Mouse (Mus musculus) liver (tissue): ENCODE data around the gene Masp2.

Experiments used
- DNase-seq: peaks from one replicate; pipeline ENCODE4 v3.0.0-alpha.2; 2020; ENCODE audit warnings: mixed read lengths

Masp2 gene

GRCm38 (mm10) chr4:148639455-148639854, 37.1 kb downstream of the Masp2 start:
- no peak for DNase-seq

- no peak for DNase-seq
These were observed 38.8 kb downstream of the Masp2 start for GRCm38 (mm10) chr4:148641121-148641520.

DNA sequence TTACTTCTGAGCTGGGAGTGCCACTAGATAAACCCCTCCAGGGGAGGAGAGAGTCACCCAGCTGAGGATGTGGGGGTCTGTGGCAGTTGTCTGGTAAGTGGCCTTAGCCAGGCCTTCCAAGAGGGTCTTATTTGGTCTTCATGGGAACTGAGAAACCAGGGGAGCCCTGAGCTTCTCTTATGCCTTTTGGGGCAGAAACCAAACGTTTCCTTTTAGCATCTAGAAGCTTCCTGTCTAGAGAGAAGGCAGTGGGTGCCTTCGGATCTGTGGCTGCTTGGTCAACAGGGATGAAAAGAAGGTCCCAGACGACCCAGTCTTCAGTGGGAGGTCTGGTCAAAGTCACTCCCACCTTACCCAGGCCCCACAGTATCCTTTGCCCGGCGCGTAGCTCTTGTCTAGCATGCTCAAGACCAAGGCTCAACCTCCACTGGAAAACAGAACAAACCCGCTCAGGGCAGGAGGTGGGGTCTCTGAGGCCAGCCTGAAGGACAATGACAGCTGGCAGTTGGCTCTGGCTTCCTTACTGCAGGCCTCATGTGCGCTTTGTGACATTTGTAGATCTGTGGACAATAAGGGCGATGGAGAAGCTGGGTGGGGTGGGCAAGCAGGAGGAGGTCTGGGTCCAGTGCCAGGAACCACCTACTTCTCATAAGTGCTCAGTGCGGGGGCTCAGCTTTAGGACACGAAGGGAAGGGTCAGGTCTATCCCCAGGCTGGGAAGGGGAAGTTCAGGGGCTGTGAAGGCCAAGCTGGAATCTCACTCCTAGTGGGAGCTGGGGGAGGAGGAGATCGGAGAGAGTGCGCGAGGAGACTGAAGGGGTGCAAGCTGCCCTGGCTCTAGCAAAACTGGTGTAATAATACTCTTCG, 41.2 kb downstream of the Masp2 start, which contains the start of gene Gm572:
Gene Gm572 (plus strand): TSS at position 27 of the 866 bp plus-strand sequence.
- DNase-seq, result no peak

DNA sequence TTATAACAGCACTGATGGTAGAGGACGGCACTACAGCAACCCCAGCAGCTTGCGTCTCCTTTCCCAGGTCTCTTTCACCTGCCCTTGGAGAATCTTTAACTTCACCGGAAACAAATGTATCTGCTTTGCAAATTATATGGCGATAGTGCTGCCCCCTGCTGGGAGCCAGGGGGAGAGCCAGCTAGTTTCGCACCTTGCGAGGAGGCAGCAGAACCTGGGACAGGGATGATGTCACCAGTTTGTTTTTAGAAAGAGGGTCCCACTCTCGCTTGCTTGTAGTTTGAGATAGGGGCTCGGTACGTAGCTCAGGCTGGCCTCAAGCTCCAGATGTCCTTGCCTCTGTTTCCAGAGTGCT, 41.8 kb downstream of the Masp2 start:
- peak; percentile 75 for DNase-seq

GRCm38 (mm10) chr4:148644926-148645325, 42.6 kb downstream of the Masp2 start:
- DNase-seq, result no peak

- no peak for DNase-seq
These were observed 44.3 kb downstream of the Masp2 start for GRCm38 (mm10) chr4:148646616-148647015.

- no peak for DNase-seq
These were observed 47.0 kb downstream of the Masp2 start for GRCm38 (mm10) chr4:148649309-148649708.

DNA sequence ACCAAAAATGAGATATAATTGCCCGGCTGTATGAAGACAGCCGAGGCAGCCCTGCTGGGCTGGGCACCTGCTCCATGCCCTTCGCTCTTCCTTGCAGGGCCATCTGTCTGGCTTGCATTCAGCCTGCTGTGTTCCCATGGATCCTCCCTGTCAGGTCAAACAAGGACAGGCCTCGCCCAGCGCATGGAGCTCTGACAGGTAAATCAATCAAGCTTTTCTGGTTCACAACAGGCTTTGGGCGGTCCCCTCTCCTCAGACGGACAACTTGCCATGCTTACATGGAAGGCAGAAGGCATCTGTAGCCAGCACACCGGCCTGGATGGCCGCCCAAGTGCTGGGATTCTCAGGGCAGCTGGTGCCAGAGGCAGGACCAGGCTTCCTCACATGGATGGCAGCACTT, 48.7 kb downstream of the Masp2 start:
- DNase-seq, result no peak

DNA sequence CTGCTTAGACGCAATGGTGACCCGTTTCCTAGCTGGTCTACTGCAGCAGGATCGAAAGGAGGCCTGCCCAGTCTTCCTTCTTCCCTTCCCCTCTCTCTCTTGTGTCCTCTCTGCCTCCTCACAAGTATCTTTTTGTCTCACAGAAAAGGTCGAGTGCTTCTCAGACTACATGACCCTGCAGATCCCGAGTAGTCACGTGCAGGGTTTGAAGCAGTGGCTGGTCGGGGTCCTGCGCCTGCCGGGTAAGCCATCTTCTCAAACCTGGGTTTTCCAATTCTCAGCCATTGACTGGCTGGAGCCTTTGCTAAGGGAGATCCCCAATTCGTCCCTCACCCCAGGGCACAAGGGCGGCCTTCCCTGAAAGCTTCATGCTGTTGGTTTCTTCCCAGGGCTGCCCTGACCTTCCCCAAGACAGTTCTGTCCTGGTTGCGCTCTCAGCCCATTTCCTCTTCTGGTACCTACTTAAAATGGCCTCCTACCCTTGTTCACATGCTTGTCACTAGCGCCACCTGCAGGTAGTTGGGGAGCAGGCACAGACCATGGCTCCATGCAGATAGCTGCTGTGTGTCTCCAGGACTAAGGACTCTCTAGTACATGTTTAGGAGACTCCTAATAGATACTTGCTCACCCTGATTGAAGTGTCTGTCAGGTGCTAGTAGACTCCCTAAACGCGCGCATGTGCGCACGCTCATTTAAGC, 52.5 kb downstream of the Masp2 start:
- peak; percentile 64 for DNase-seq

DNA sequence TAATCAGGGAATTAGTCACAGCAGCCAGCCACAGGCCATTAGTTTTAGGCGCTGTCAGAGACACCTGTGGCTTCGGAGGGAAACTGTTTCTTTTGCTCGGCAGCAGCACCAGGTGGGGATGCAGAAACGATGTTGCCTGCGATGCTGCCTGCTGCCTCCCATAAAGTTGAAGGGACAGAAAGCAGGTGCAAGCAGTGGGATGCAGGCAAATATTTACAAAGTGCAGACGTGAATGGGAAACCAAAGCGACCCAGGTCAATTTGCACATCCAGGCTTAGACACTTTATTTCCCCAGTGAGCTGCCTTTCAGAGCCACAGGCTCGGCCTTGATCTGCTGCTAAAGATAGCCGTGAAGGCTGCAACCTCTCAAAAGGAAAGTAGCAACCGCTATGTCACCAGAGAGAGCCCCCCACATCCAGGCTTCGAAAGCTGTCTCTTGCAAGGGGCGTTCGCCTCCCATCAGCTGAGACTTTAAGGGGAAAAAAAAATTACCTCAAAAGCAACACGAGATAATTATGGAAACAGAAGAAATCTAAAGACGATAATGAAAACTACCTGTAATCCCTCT, 54.4 kb downstream of the Masp2 start:
- DNase-seq, result no peak

- no peak for DNase-seq
These were observed 55.4 kb downstream of the Masp2 start for GRCm38 (mm10) chr4:148657776-148658175.

GRCm38 (mm10) chr4:148660174-148660573, 57.8 kb downstream of the Masp2 start:
- DNase-seq, result no peak

DNA sequence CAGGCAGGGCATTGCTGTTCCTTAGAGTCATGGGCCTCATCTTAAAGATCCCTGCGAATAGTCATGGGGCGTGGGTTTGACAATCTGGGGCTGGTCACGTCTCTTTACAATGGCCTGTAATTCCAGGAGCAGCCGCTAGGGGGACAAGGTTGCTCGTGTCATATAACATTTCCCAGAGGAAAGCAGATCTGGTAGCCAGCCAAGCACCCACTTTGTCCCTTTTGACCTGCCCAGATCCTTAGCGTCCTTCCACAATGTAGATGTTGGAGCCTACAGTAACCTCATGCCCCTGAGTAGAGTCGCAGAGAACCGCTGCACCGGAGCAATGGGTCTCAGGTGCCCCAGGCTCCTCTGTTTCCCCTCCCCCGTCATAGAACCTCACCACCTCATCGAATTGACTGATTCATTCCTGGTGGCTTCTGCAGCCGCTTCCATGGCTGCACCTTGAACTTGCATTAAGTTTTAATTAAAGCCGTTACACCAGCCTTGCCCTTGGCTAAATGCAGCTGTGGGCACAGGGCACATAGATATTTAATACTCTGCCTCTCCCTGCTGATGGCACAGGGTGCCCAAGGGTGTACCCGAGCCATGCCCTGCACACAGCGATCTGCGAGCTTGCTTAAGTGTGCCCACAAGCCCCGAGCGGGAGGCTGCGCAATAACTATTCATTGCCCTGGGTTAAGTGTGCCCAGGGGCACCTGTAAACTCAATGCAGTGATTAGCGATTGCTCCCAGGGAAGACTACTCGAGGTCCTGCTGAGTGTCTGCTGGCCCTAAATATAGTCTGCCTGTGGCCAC, 60.0 kb downstream of the Masp2 start:
- DNase-seq, result peak; percentile 81

DNA sequence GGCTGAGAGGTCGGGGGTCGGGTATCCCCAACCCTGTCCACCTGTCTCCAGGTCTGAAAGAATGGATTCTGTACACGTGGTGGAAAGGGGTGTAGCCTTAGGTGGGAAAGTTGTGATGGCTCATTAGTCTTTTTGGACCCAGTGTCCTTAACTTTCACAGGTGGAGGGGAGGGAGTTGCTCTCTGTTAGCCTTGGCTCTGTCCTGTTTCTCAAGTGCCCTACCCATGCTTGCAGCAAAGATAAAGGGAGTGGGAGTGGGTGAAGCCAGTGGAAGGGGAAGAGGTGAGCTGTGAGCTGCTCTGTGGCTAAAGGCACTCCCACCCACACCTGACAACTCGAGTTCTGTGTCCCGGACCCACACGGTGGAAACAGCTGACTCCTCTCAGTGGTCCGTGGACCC, 61.0 kb downstream of the Masp2 start:
- DNase-seq, result no peak

- no peak for DNase-seq
These were observed 61.7 kb downstream of the Masp2 start for GRCm38 (mm10) chr4:148664021-148664420.
